Mouse (Mus musculus) lung, postnatal 36 days (tissue): ENCODE data around the gene Kmt2d.
"Not testable (repeated sequence)": the region's sequence is repeated elsewhere in the genome, so short reads cannot be mapped to it uniquely, and the experiment has no call there.

Experiments used
- DNase-seq: peaks from one replicate; pipeline ENCODE4 v3.0.0; 2022; ENCODE audit warnings: mixed read lengths

Kmt2d gene

GRCm38 (mm10) chr15:98871070-98871915 lies at the start of gene Kmt2d:
TSS of gene Kmt2d (minus strand) at chr15:98871204.
- DNase-seq: peak; percentile 28

GRCm38 (mm10) chr15:98918499-98918895 lies 47.5 kb upstream of the Kmt2d start:
- not testable (repeated sequence) for DNase-seq

- DNase-seq: peak; percentile 100
These were observed 46.8 kb upstream of the Kmt2d start, which contains the start of gene Lmbr1l for GRCm38 (mm10) chr15:98917538-98918498. TSS of gene Lmbr1l (minus strand) at chr15:98918231.

- DNase-seq: peak; percentile 48
These were observed 46.1 kb upstream of the Kmt2d start for GRCm38 (mm10) chr15:98917091-98917490.

- no peak for DNase-seq
These were observed 45.0 kb upstream of the Kmt2d start for GRCm38 (mm10) chr15:98916016-98916415.

GRCm38 (mm10) chr15:98914903-98915302 lies 43.9 kb upstream of the Kmt2d start:
- no peak for DNase-seq

- DNase-seq: peak; percentile 54
These were observed 33.7 kb upstream of the Kmt2d start for GRCm38 (mm10) chr15:98904692-98905091.

- no peak for DNase-seq
These were observed 31.6 kb upstream of the Kmt2d start for GRCm38 (mm10) chr15:98902600-98902999.

GRCm38 (mm10) chr15:98901530-98901929 lies 30.5 kb upstream of the Kmt2d start:
- DNase-seq: no peak

- peak; percentile 45 for DNase-seq
These were observed 27.2 kb upstream of the Kmt2d start, which contains the start of gene Dhh for GRCm38 (mm10) chr15:98897928-98898800. TSS of gene Dhh (minus strand) at chr15:98898540.

GRCm38 (mm10) chr15:98897495-98897894 lies 26.5 kb upstream of the Kmt2d start:
- peak; percentile 67 for DNase-seq

GRCm38 (mm10) chr15:98895635-98896589 lies 24.9 kb upstream of the Kmt2d start:
- DNase-seq: peak; percentile 63

GRCm38 (mm10) chr15:98894746-98895634 lies 24.0 kb upstream of the Kmt2d start:
- peak; percentile 54 for DNase-seq

GRCm38 (mm10) chr15:98893940-98894745 lies 23.1 kb upstream of the Kmt2d start, which contains the start of gene Rhebl1:
TSS of gene Rhebl1 (minus strand) at chr15:98894540.
- DNase-seq: peak; percentile 34

- DNase-seq: no peak
These were observed 22.0 kb upstream of the Kmt2d start for GRCm38 (mm10) chr15:98893036-98893435.

GRCm38 (mm10) chr15:98891907-98892606 lies 21.1 kb upstream of the Kmt2d start:
- peak; percentile 92 for DNase-seq

- DNase-seq: no peak
These were observed 20.3 kb upstream of the Kmt2d start for GRCm38 (mm10) chr15:98891198-98891742.

- DNase-seq: no peak
These were observed 16.5 kb upstream of the Kmt2d start for GRCm38 (mm10) chr15:98887526-98887925.
